Mouse (Mus musculus): ENCODE results near the gene Tmem132a. TPM values are rescaled to one million over a fixed set of nuclear protein-coding genes. Genes with fewer than 3 reads are reported as not detected.

Tmem132a gene
- polyA plus RNA-seq, 1 experiment from 2014 or later = 40.8 TPM

GRCm38 (mm10) chr19:10900315-10900714, 30.6 kb upstream of the Tmem132a start:
- H3K4me1 ChIP-seq (replicated peaks) = peaks cover 37% of the 10 kb centered on the region
- ATAC-seq (replicated peaks; ENCODE audit: insufficient number of reproducible peaks, insufficient read depth, low FRiP score, low read depth) = no peak
- H3K4me2 ChIP-seq = no peak overlapping the region
- 38% methylated on average over 6 of the region's 6 CpGs for WGBS
- no peak overlapping the region for H3K4me3 ChIP-seq
- peak overlapping the region; percentile 5 for H3K27ac ChIP-seq
- peaks cover 69% of the 10 kb centered on the region for H3K36me3 ChIP-seq
- no peak overlapping the region for H3K9ac ChIP-seq
- H3K27me3 ChIP-seq = no peaks in the 10 kb centered on the region
- H3K9me3 ChIP-seq (replicated peaks) = no peaks in the 10 kb centered on the region

- H3K9ac ChIP-seq = no peak overlapping the region
- WGBS = 73% methylated on average over 8 of the region's 8 CpGs
- peak overlapping the region; percentile 89; the same call in 1 of the 2 replicates for H3K27ac ChIP-seq
Observed at GRCm38 (mm10) chr19:10897491-10897890, 27.8 kb upstream of the Tmem132a start.

GRCm38 (mm10) chr19:10896849-10897248, 27.1 kb upstream of the Tmem132a start:
- Histone ChIP-seq H3K27ac (peak overlapping the region; percentile 89), H3K4me3 (peak overlapping the region; percentile 80), H3K4me2 (peak overlapping the region; percentile 79), H3K27me3 (no peaks in the 10 kb centered on the region), H3K9me3 (replicated peaks) (no peaks in the 10 kb centered on the region), H3K36me3 (peaks cover 38% of the 10 kb centered on the region), H3K9ac (peak overlapping the region; percentile 87), H3K4me1 (replicated peaks) (peaks cover 24% of the 10 kb centered on the region)
- 35% methylated on average over 7 of the region's 7 CpGs for WGBS
- ATAC-seq (replicated peaks; ENCODE audit: insufficient number of reproducible peaks, insufficient read depth, low FRiP score, low read depth) = no peak

More at GRCm38 (mm10) chr19:10897491-10897890, 27.8 kb upstream of the Tmem132a start:
- H3K27me3 ChIP-seq = no peaks in the 10 kb centered on the region
- no peak for ATAC-seq (replicated peaks; ENCODE audit: insufficient number of reproducible peaks, insufficient read depth, low FRiP score, low read depth)
- H3K4me2 ChIP-seq = peak overlapping the region; percentile 79
- H3K4me3 ChIP-seq = peak overlapping the region; percentile 80; the same call in 1 of the 2 replicates
- peaks cover 45% of the 10 kb centered on the region for H3K36me3 ChIP-seq
- H3K9me3 ChIP-seq (replicated peaks) = no peaks in the 10 kb centered on the region
- peaks cover 24% of the 10 kb centered on the region for H3K4me1 ChIP-seq (replicated peaks)

GRCm38 (mm10) chr19:10895708-10896107, 26.0 kb upstream of the Tmem132a start:
- Histone ChIP-seq H3K27me3 (no peaks in the 10 kb centered on the region), H3K4me1 (replicated peaks) (peaks cover 23% of the 10 kb centered on the region), H3K4me2 (peak overlapping the region; percentile 79), H3K9me3 (replicated peaks) (no peaks in the 10 kb centered on the region), H3K9ac (peak overlapping the region; percentile 87), H3K27ac (peak overlapping the region; percentile 89), H3K36me3 (peaks cover 31% of the 10 kb centered on the region), H3K4me3 (peak overlapping the region; percentile 80)
- ATAC-seq (replicated peaks; ENCODE audit: insufficient number of reproducible peaks, insufficient read depth, low FRiP score, low read depth) = no peak
- WGBS = 1% methylated on average over 16 of the region's 16 CpGs

GRCm38 (mm10) chr19:10895016-10895528, 25.3 kb upstream of the Tmem132a start, which contains the start of gene Prpf19:
Gene Prpf19 (plus strand): TSS chr19:10895231.
- Histone ChIP-seq H3K9me3 (replicated peaks) (no peaks in the 10 kb centered on the region), H3K9ac (peak within 1 kb of the TSS; percentile 87), H3K27me3 (no peaks in the 10 kb centered on the region), H3K4me2 (peak within 1 kb of the TSS; percentile 79), H3K27ac (peak within 1 kb of the TSS; percentile 89), H3K4me1 (replicated peaks) (peaks cover 17% of the 10 kb centered on the region), H3K4me3 (peak within 1 kb of the TSS; percentile 80), H3K36me3 (peaks cover 25% of the 10 kb centered on the region)
- WGBS = under 1% methylated on average over 43 of the region's 43 CpGs
- peak; percentile 92 for ATAC-seq (replicated peaks; ENCODE audit: insufficient number of reproducible peaks, insufficient read depth, low FRiP score, low read depth)

GRCm38 (mm10) chr19:10892201-10892600, 22.5 kb upstream of the Tmem132a start:
- no peaks in the 10 kb centered on the region for H3K27me3 ChIP-seq
- WGBS = 76% methylated on average over 3 of the region's 3 CpGs

GRCm38 (mm10) chr19:10881426-10882154, 11.8 kb upstream of the Tmem132a start, which contains the start of gene Tmem109:
Gene Tmem109 (minus strand): TSS chr19:10882001.
- whole genome bisulfite sequencing = under 1% methylated on average over 49 of the region's 49 CpGs

More at GRCm38 (mm10) chr19:10892201-10892600, 22.5 kb upstream of the Tmem132a start:
- Histone ChIP-seq H3K9me3 (replicated peaks) (no peaks in the 10 kb centered on the region), H3K4me2 (no peak overlapping the region), H3K9ac (no peak overlapping the region), H3K36me3 (no peaks in the 10 kb centered on the region), H3K27ac (no peak overlapping the region), H3K4me1 (replicated peaks) (peaks cover 11% of the 10 kb centered on the region), H3K4me3 (no peak overlapping the region)
- no peak for ATAC-seq (replicated peaks; ENCODE audit: insufficient number of reproducible peaks, insufficient read depth, low FRiP score, low read depth)

GRCm38 (mm10) chr19:10880975-10881425, 11.3 kb upstream of the Tmem132a start:
- H3K27ac ChIP-seq = peak overlapping the region; percentile 94
- H3K4me1 ChIP-seq (replicated peaks) = peaks cover 26% of the 10 kb centered on the region
- H3K9ac ChIP-seq = peak overlapping the region; percentile 57
- WGBS = 2% methylated on average over 12 of the region's 14 CpGs
- 0 out of 2 replicates have a peak, but pooled peaks cover 7% of the 10 kb centered on the region for H3K36me3 ChIP-seq
- ATAC-seq (replicated peaks; ENCODE audit: insufficient number of reproducible peaks, insufficient read depth, low FRiP score, low read depth) = peak; percentile 48
- H3K9me3 ChIP-seq (replicated peaks) = no peaks in the 10 kb centered on the region; the same call in 1 of the 2 replicates
- peak overlapping the region; percentile 56 for H3K4me3 ChIP-seq
- H3K4me2 ChIP-seq = peak overlapping the region; percentile 90
- no peaks in the 10 kb centered on the region for H3K27me3 ChIP-seq

More at GRCm38 (mm10) chr19:10881426-10882154, 11.8 kb upstream of the Tmem132a start, which contains the start of gene Tmem109:
- ATAC-seq (replicated peaks; ENCODE audit: insufficient number of reproducible peaks, insufficient read depth, low FRiP score, low read depth) = peak; percentile 84
- H3K27ac ChIP-seq = peak within 1 kb of the TSS; percentile 94
- peaks cover 26% of the 10 kb centered on the region for H3K4me1 ChIP-seq (replicated peaks)
- H3K27me3 ChIP-seq = no peaks in the 10 kb centered on the region
- H3K36me3 ChIP-seq = 0 out of 2 replicates have a peak, but pooled peaks cover 7% of the 10 kb centered on the region
- peak within 1 kb of the TSS; percentile 57 for H3K9ac ChIP-seq
- no peaks in the 10 kb centered on the region; the same call in 1 of the 2 replicates for H3K9me3 ChIP-seq (replicated peaks)
- peak within 1 kb of the TSS; percentile 90 for H3K4me2 ChIP-seq
- peak within 1 kb of the TSS; percentile 56 for H3K4me3 ChIP-seq

- Histone ChIP-seq H3K4me1 (replicated peaks) (peaks cover 26% of the 10 kb centered on the region), H3K9me3 (replicated peaks) (no peaks in the 10 kb centered on the region; the same call in 1 of the 2 replicates), H3K27me3 (no peaks in the 10 kb centered on the region), H3K36me3 (0 out of 2 replicates have a peak, but pooled peaks cover 7% of the 10 kb centered on the region), H3K9ac (peak overlapping the region; percentile 57), H3K4me2 (peak overlapping the region; percentile 90), H3K27ac (peak overlapping the region; percentile 94), H3K4me3 (peak overlapping the region; percentile 56)
- 0 out of 2 replicates have a peak, but pooled peaks have one; percentile 1 for ATAC-seq (replicated peaks; ENCODE audit: insufficient number of reproducible peaks, insufficient read depth, low FRiP score, low read depth)
- whole genome bisulfite sequencing = 53% methylated on average over 6 of the region's 7 CpGs
Observed at GRCm38 (mm10) chr19:10880085-10880974, 10.6 kb upstream of the Tmem132a start.

GRCm38 (mm10) chr19:10878201-10878837, 8.6 kb upstream of the Tmem132a start:
- H3K4me1 ChIP-seq (replicated peaks) = peaks cover 26% of the 10 kb centered on the region
- no peak overlapping the region for H3K9ac ChIP-seq
- no peak for ATAC-seq (replicated peaks; ENCODE audit: insufficient number of reproducible peaks, insufficient read depth, low FRiP score, low read depth)
- no peaks in the 10 kb centered on the region for H3K27me3 ChIP-seq
- no peak overlapping the region for H3K27ac ChIP-seq
- no peak overlapping the region for H3K4me2 ChIP-seq
- no peaks in the 10 kb centered on the region for H3K9me3 ChIP-seq (replicated peaks)
- H3K4me3 ChIP-seq = no peak overlapping the region
- 84% methylated on average over 7 of the region's 7 CpGs for WGBS
- peaks cover 17% of the 10 kb centered on the region for H3K36me3 ChIP-seq

Data from heart, embryonic 15.5 days (tissue).